In genomic region chr3:86998433-86999414, GRCm38 (mm10) we compare ENCODE assay signal across 8 mouse cellular contexts. TPM values are rescaled to one million over a fixed set of nuclear protein-coding genes. Genes with fewer than 3 reads are reported as not detected.
DNase-seq lines count a peak whose midpoint lies in the region; ATAC-seq lines count a peak whose summit lies in the region.
"Not testable (repeated sequence)": the region's sequence is repeated elsewhere in the genome, so short reads cannot be mapped to it uniquely, and the experiment has no call there.

No protein-coding gene starts in this region.

- H3K4me2 ChIP-seq in hindbrain, embryonic 12.5 days (replicated peaks) = peak overlapping the region; percentile 59

- H3K36me3 ChIP-seq in hindbrain, embryonic 12.5 days = not testable (repeated sequence)

- peak overlapping the region; percentile 63 for H3K9ac ChIP-seq in hindbrain, embryonic 12.5 days

- H3K9me3 ChIP-seq in hindbrain, embryonic 12.5 days (replicated peaks) = not testable (repeated sequence)

- H3K4me3 ChIP-seq in hindbrain, embryonic 12.5 days = peak overlapping the region; percentile 49

- peak; percentile 90 for ATAC-seq in frontal cortex, adult (ENCODE audit: low TSS enrichment)
- peak; percentile 98 for ATAC-seq in hindbrain, embryonic 12.5 days (ENCODE audit: low FRiP score)

- 8% methylated on average over 24 of the region's 24 CpGs for WGBS in hindbrain, embryonic 12.5 days

- not testable (repeated sequence) for H3K27me3 ChIP-seq in hindbrain, embryonic 12.5 days

- peak; percentile 73 for DNase-seq in Muller cell, postnatal 12 days (ENCODE audit: inconsistent ontology term)
- peak; percentile 14 for DNase-seq in cerebellum, adult 9-10 months
- DNase-seq in layer of hippocampus, postnatal 14 days (ENCODE audit: low spot score in 2 of 2) = peak; percentile 48 to 55
- peak; percentile 87 for DNase-seq in lung, postnatal 10 days
- DNase-seq in ovary, postnatal 10 days (ENCODE audit: low spot score) = peak; percentile 59
- DNase-seq in thymus, postnatal 0 days (ENCODE audit: low spot score) = peak; percentile 89

- H3K4me1 ChIP-seq in hindbrain, embryonic 12.5 days = not testable (repeated sequence)

- H3K27ac ChIP-seq in hindbrain, embryonic 12.5 days = peak overlapping the region; percentile 74

RNA-seq across cellular contexts. Expression of gene Cd1d1, which starts 0.5 kb away (rescaled TPM):
- 71.0 and 76.1 TPM in 2 replicates for polyA plus RNA-seq in hindbrain, embryonic 12.5 days (2016; fragmentation: Nextera tagmentation; extraction: Ambion mirVana)
- total RNA-seq in layer of hippocampus, postnatal 14 days (2021) = 1 to 10 TPM; 2.2 to 2.7 TPM
- 53.7 and 69.0 TPM in 2 replicates for polyA plus RNA-seq in thymus, postnatal 0 days (2015; fragmentation: Nextera tagmentation; extraction: Ambion mirVana)

Comparison
In these comparisons a context has a peak if more than half of its experiments do, and no peak if none do; other contexts are left out.
1. Peak in every context shown above with its lines: DNase-seq, ATAC-seq, H3K4me3 ChIP-seq and H3K27ac ChIP-seq.
2. DNase-seq: peak in every context shown above with its lines; median percentile 89 in thymus, postnatal 0 days; 87 in lung, postnatal 10 days; 73 in Muller cell, postnatal 12 days; 59 in ovary, postnatal 10 days; 52 in layer of hippocampus, postnatal 14 days; 14 in cerebellum, adult 9-10 months.